Mouse (Mus musculus): ENCODE measurements around the gene Ocel1. TPM values are rescaled to one million over a fixed set of nuclear protein-coding genes. Genes with fewer than 3 reads are reported as not detected.

The Ocel1 gene
- polyA plus RNA-seq, 1 experiment from 2014 or later: 3.8 TPM

DNA sequence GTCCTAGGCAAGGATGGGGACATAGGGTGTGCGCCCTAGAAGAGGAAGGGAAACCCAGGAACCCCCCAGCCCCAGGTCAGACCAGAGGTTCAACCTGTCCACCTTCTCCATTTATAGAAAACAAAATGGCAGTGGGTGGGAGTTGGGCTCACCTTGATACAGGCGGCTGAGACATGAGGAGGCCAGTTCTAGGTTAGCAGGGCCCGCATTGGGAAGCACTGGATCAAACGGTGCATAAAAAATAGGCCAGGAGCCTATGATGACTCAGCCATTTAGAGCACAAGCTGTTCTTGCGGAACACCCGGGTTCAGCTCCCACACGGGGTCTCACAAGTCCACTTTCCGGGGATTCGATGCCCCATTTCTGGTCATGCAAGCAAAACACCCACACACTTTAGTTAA, 33.9 kb downstream of the Ocel1 start:
- Histone ChIP-seq H3K9me3 (ENCODE audit: control insufficient read depth, low read length) (no peaks in the 10 kb centered on the region), H3K4me1 (ENCODE audit: control insufficient read depth, insufficient read depth, low read length) (peaks cover 6% of the 10 kb centered on the region; the same call in 1 of the 2 replicates), H3K4me3 (ENCODE audit: low read depth, low read length) (no peak overlapping the region), H3K9ac (ENCODE audit: low read depth, low read length) (no peak overlapping the region), H3K36me3 (ENCODE audit: control insufficient read depth, insufficient read depth, low read length) (peaks cover 40% of the 10 kb centered on the region), H3K27ac (replicated peaks; ENCODE audit: low read depth, low read length) (no peak overlapping the region), H3K27me3 (replicated peaks; ENCODE audit: control insufficient read depth, insufficient read depth, low read length) (no peaks in the 10 kb centered on the region), H3K4me2 (ENCODE audit: low read depth, low read length) (peak overlapping the region; percentile 98)
- DNase-seq (ENCODE audit: low spot score) (no peak), ATAC-seq (ENCODE audit: low read depth) (no peak)
- WGBS: 87% methylated on average over 9 of the region's 9 CpGs

- peak within 1 kb of the TSS; percentile 98 for H3K4me2 ChIP-seq (ENCODE audit: low read depth, low read length)
- H3K4me1 ChIP-seq (ENCODE audit: control insufficient read depth, insufficient read depth, low read length): peaks cover 6% of the 10 kb centered on the region; the same call in 1 of the 2 replicates
- peak; percentile 95 for DNase-seq (ENCODE audit: low spot score)
- H3K9ac ChIP-seq (ENCODE audit: low read depth, low read length): peak within 1 kb of the TSS; percentile 73
- no peaks in the 10 kb centered on the region for H3K27me3 ChIP-seq (replicated peaks; ENCODE audit: control insufficient read depth, insufficient read depth, low read length)
- H3K9me3 ChIP-seq (ENCODE audit: control insufficient read depth, low read length): no peaks in the 10 kb centered on the region
- peak; percentile 93 for ATAC-seq (ENCODE audit: low read depth)
- H3K4me3 ChIP-seq (ENCODE audit: low read depth, low read length): peak within 1 kb of the TSS; percentile 69
- peaks cover 36% of the 10 kb centered on the region for H3K36me3 ChIP-seq (ENCODE audit: control insufficient read depth, insufficient read depth, low read length)
- H3K27ac ChIP-seq (replicated peaks; ENCODE audit: low read depth, low read length): peak within 1 kb of the TSS; percentile 63
- WGBS: 20% methylated on average over 27 of the region's 33 CpGs
Observed at GRCm38 (mm10) chr8:71405401-71406098, 34.5 kb downstream of the Ocel1 start, which contains the start of gene Ankle1. Ankle1 (plus strand) TSS chr8:71406010.

DNA sequence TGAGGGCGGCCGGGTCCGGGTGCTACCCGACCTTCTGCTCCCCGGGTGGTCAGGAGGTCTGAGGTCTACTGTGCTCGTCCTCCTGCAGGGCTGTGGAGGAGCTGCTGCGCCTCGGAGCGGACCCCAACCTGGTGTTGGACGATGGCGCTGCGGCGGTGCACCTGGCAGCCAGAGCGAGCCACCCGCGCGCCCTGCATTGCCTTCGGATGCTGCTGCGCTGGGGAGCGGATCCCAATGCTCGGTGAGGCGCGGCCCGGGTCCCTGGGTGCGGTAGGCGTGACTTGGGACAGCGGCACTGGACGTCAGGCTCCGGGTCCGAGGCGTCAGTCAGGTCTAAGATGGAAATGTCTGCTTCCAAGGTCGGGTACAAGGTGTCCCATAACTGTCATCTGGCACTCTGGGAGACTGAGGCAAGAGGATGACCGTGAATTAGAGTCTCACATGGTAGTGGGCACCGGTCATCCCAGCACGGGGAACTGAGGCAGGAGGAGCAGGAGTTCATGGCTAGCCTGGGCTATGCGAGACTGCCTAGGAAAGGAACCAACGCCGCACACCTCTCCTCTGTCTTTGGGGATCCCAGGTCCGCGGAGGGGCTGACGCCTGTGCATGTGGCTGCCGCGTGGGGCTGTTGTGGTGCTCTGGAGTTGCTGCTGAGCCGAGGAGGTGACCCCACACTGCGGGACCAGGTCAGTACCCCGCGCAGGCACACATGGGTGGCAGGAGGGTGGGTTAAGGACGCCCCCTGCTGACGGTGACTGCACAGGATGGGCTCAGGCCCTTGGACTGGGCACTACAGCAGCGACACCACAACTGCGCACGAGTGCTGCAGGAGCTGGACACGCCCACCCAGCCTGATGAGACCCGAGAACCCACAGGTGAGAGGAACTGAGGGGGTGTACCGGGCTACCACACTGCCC, 35.3 kb downstream of the Ocel1 start:
- Histone ChIP-seq H3K9me3 (ENCODE audit: control insufficient read depth, low read length) (no peaks in the 10 kb centered on the region), H3K27ac (replicated peaks; ENCODE audit: low read depth, low read length) (peak overlapping the region; percentile 63; the same call in 1 of the 2 replicates), H3K4me2 (ENCODE audit: low read depth, low read length) (peak overlapping the region; percentile 98), H3K27me3 (replicated peaks; ENCODE audit: control insufficient read depth, insufficient read depth, low read length) (no peaks in the 10 kb centered on the region), H3K4me3 (ENCODE audit: low read depth, low read length) (peak overlapping the region; percentile 69), H3K9ac (ENCODE audit: low read depth, low read length) (peak overlapping the region; percentile 73), H3K4me1 (ENCODE audit: control insufficient read depth, insufficient read depth, low read length) (peaks cover 6% of the 10 kb centered on the region; the same call in 1 of the 2 replicates), H3K36me3 (ENCODE audit: control insufficient read depth, insufficient read depth, low read length) (peaks cover 33% of the 10 kb centered on the region)
- DNase-seq (ENCODE audit: low spot score) (peak; percentile 68), ATAC-seq (ENCODE audit: low read depth) (peak; percentile 84)
- WGBS: under 1% methylated on average over 40 of the region's 55 CpGs

DNA sequence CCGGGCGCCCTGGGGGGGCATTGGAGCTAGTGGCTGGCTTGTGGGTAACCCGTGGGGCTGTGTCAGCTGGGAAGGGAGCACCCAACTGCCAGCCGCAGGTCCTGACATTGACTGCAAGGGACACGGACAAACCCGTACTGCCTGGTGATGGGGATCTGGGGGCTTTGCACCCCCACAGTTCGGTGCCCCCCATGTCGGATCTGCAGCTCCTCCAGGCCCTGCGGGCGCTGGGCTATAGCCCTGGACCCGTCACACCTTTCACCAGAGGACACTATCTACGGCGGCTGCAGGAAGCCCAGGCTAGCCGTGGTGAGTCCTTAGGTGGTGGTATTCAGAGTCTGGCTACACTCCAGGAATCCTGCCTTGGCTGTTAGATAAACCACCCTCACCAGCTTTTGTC, 36.3 kb downstream of the Ocel1 start:
- no peak overlapping the region for H3K27ac ChIP-seq (replicated peaks; ENCODE audit: low read depth, low read length)
- no peaks in the 10 kb centered on the region for H3K27me3 ChIP-seq (replicated peaks; ENCODE audit: control insufficient read depth, insufficient read depth, low read length)
- peak overlapping the region; percentile 98; the same call in 1 of the 2 replicates for H3K4me2 ChIP-seq (ENCODE audit: low read depth, low read length)
- peaks cover 33% of the 10 kb centered on the region for H3K36me3 ChIP-seq (ENCODE audit: control insufficient read depth, insufficient read depth, low read length)
- H3K9ac ChIP-seq (ENCODE audit: low read depth, low read length): 0 out of 2 replicates have a peak overlapping the region, but pooled peaks have one; percentile 73
- ATAC-seq (ENCODE audit: low read depth): no peak
- no peaks in the 10 kb centered on the region for H3K9me3 ChIP-seq (ENCODE audit: control insufficient read depth, low read length)
- 95% methylated on average over 8 of the region's 14 CpGs for WGBS
- H3K4me1 ChIP-seq (ENCODE audit: control insufficient read depth, insufficient read depth, low read length): peaks cover 6% of the 10 kb centered on the region; the same call in 1 of the 2 replicates
- peak overlapping the region; percentile 69; the same call in 1 of the 2 replicates for H3K4me3 ChIP-seq (ENCODE audit: low read depth, low read length)
- no peak for DNase-seq (ENCODE audit: low spot score)

- ATAC-seq (ENCODE audit: low read depth) (no peak), DNase-seq (ENCODE audit: low spot score) (no peak)
- H3K9me3 ChIP-seq (ENCODE audit: control insufficient read depth, low read length): no peaks in the 10 kb centered on the region
- peaks cover 29% of the 10 kb centered on the region for H3K36me3 ChIP-seq (ENCODE audit: control insufficient read depth, insufficient read depth, low read length)
- no peak overlapping the region for H3K4me2 ChIP-seq (ENCODE audit: low read depth, low read length)
- no peaks in the 10 kb centered on the region for H3K27me3 ChIP-seq (replicated peaks; ENCODE audit: control insufficient read depth, insufficient read depth, low read length)
- peaks cover 6% of the 10 kb centered on the region; the same call in 1 of the 2 replicates for H3K4me1 ChIP-seq (ENCODE audit: control insufficient read depth, insufficient read depth, low read length)
- 85% methylated on average over 4 of the region's 4 CpGs for WGBS
- H3K9ac ChIP-seq (ENCODE audit: low read depth, low read length): no peak overlapping the region
- no peak overlapping the region for H3K4me3 ChIP-seq (ENCODE audit: low read depth, low read length)
- no peak overlapping the region for H3K27ac ChIP-seq (replicated peaks; ENCODE audit: low read depth, low read length)
Observed at GRCm38 (mm10) chr8:71408231-71408630, 37.1 kb downstream of the Ocel1 start.

- Histone ChIP-seq H3K4me1 (ENCODE audit: control insufficient read depth, insufficient read depth, low read length) (no peaks in the 10 kb centered on the region), H3K9ac (ENCODE audit: low read depth, low read length) (no peak overlapping the region), H3K36me3 (ENCODE audit: control insufficient read depth, insufficient read depth, low read length) (peaks cover 27% of the 10 kb centered on the region), H3K4me2 (ENCODE audit: low read depth, low read length) (no peak overlapping the region), H3K27me3 (replicated peaks; ENCODE audit: control insufficient read depth, insufficient read depth, low read length) (no peaks in the 10 kb centered on the region), H3K9me3 (ENCODE audit: control insufficient read depth, low read length) (no peaks in the 10 kb centered on the region), H3K4me3 (ENCODE audit: low read depth, low read length) (no peak overlapping the region), H3K27ac (replicated peaks; ENCODE audit: low read depth, low read length) (no peak overlapping the region)
- 49% methylated on average over 11 of the region's 11 CpGs for WGBS
- ATAC-seq (ENCODE audit: low read depth) (no peak), DNase-seq (ENCODE audit: low spot score) (peak; percentile 13)
Observed at GRCm38 (mm10) chr8:71411535-71412273, 40.6 kb downstream of the Ocel1 start.

DNA sequence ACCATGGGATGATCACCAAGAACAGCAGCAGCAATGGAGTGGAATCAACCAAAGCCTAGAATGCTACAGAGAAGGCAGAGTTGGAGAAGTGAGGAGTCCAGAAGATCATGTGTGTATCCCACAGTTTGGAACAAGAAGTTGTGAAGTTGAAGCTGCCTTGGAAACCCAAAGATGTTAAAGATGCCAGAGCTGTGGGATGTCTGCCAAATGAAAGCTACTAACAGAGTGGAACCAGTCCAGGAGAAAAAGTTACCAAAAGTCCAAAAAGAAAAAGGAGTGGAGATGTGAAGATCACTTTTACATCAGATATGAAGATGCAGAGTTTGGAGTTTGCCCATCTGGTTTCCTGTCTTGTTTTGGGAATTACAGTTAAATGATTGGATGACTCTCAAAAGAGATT, 51.0 kb downstream of the Ocel1 start:
- Histone ChIP-seq H3K36me3 (ENCODE audit: control insufficient read depth, insufficient read depth, low read length) (no peaks in the 10 kb centered on the region), H3K4me1 (ENCODE audit: control insufficient read depth, insufficient read depth, low read length) (no peaks in the 10 kb centered on the region), H3K4me2 (ENCODE audit: low read depth, low read length) (no peak overlapping the region), H3K9ac (ENCODE audit: low read depth, low read length) (no peak overlapping the region), H3K27me3 (replicated peaks; ENCODE audit: control insufficient read depth, insufficient read depth, low read length) (no peaks in the 10 kb centered on the region), H3K27ac (replicated peaks; ENCODE audit: low read depth, low read length) (no peak overlapping the region), H3K4me3 (ENCODE audit: low read depth, low read length) (no peak overlapping the region), H3K9me3 (ENCODE audit: control insufficient read depth, low read length) (no peaks in the 10 kb centered on the region)
- DNase-seq (ENCODE audit: low spot score) (no peak), ATAC-seq (ENCODE audit: low read depth) (no peak)
